Mouse (Mus musculus) cerebellum, adult 2 months (tissue): ENCODE data around the gene Emilin2.

Source experiments
- CTCF ChIP-seq: fragments of 200-500 bp; IDR thresholded peaks from 2 replicates; pipeline ENCODE4 v1.5.1; 2011; ENCODE audit warnings: low read depth, mild to moderate bottlenecking, control low read depth, low read length, moderate library complexity, borderline replicate concordance; ENCODE audit not compliant: insufficient read depth
- POLR2A ChIP-seq: fragments of 200-500 bp; IDR thresholded peaks from 2 replicates; pipeline ENCODE4 v1.6.1; 2011; ENCODE audit warnings: low read length, control low read depth, borderline replicate concordance; ENCODE audit not compliant: insufficient read depth

- TF ChIP-seq CTCF, result no peak
- no peak for TF ChIP-seq POLR2A
Observed at GRCm38 (mm10) chr17:71314315-71314714, 2.5 kb upstream of the Emilin2 start.
